Mouse (Mus musculus): ENCODE measurements around the gene Olfr478. TPM values are rescaled to one million over a fixed set of nuclear protein-coding genes. Genes with fewer than 3 reads are reported as not detected.
"Not testable (repeated sequence)": the region's sequence is repeated elsewhere in the genome, so short reads cannot be mapped to it uniquely, and the experiment has no call there.

Olfr478 gene
- polyA plus RNA-seq (2014; fragmentation: Nextera tagmentation; extraction: Ambion mirVana) = not detected in 2 replicates

- WGBS = 58% methylated on average over 3 of the region's 3 CpGs
- H3K27ac ChIP-seq (replicated peaks in 1 of 2; ENCODE audit: control insufficient read depth in 1 of 2, insufficient read depth in 1 of 2, low read depth in 2 of 2, low read length in 2 of 2) = no peak within 1 kb of the TSS
- no peak within 1 kb of the TSS for H3K4me2 ChIP-seq (ENCODE audit: low read length)
- H3K9ac ChIP-seq (ENCODE audit: low read length) = no peak within 1 kb of the TSS
- H3K27me3 ChIP-seq (ENCODE audit: control insufficient read depth, insufficient read depth, low read length) = no peaks in the 10 kb centered on the region
- no peaks in the 10 kb centered on the region for H3K36me3 ChIP-seq (ENCODE audit: control insufficient read depth, insufficient read depth, low read length)
- H3K4me3 ChIP-seq (ENCODE audit: control insufficient read depth in 1 of 2, insufficient read depth in 1 of 2, low read depth in 1 of 2, low read length in 2 of 2) = no peak within 1 kb of the TSS
- no peak for ATAC-seq (ENCODE audit: insufficient number of reproducible peaks, insufficient read depth, low FRiP score, low read depth)
- no peaks in the 10 kb centered on the region; the same call in 1 of the 2 replicates for H3K9me3 ChIP-seq (ENCODE audit: control insufficient read depth, low read length)
- H3K4me1 ChIP-seq (ENCODE audit: control insufficient read depth in 2 of 2, insufficient read depth in 2 of 2, low read length in 2 of 2) = no peaks in the 10 kb centered on the region
Measured at GRCm38 (mm10) chr7:108033889-108034288, at the start of gene Olfr478. Gene Olfr478 (minus strand): TSS chr7:108033989.

- no peaks in the 10 kb centered on the region for H3K27me3 ChIP-seq (ENCODE audit: control insufficient read depth, insufficient read depth, low read length)
- H3K4me3 ChIP-seq (ENCODE audit: control insufficient read depth in 1 of 2, insufficient read depth in 1 of 2, low read depth in 1 of 2, low read length in 2 of 2) = no peak within 1 kb of the TSS
- H3K27ac ChIP-seq (replicated peaks in 1 of 2; ENCODE audit: control insufficient read depth in 1 of 2, insufficient read depth in 1 of 2, low read depth in 2 of 2, low read length in 2 of 2) = no peak within 1 kb of the TSS
- H3K9ac ChIP-seq (ENCODE audit: low read length) = no peak within 1 kb of the TSS
- no peaks in the 10 kb centered on the region for H3K4me1 ChIP-seq (ENCODE audit: control insufficient read depth in 2 of 2, insufficient read depth in 2 of 2, low read length in 2 of 2)
- no peak within 1 kb of the TSS for H3K4me2 ChIP-seq (ENCODE audit: low read length)
- H3K9me3 ChIP-seq (ENCODE audit: control insufficient read depth, low read length) = no peaks in the 10 kb centered on the region
- H3K36me3 ChIP-seq (ENCODE audit: control insufficient read depth, insufficient read depth, low read length) = no peaks in the 10 kb centered on the region
- no peak for ATAC-seq (ENCODE audit: insufficient number of reproducible peaks, insufficient read depth, low FRiP score, low read depth)
Measured at GRCm38 (mm10) chr7:108079555-108079954, 45.8 kb upstream of the Olfr478 start, which contains the start of gene Olfr481. Gene Olfr481 (plus strand): TSS chr7:108079855.

DNA sequence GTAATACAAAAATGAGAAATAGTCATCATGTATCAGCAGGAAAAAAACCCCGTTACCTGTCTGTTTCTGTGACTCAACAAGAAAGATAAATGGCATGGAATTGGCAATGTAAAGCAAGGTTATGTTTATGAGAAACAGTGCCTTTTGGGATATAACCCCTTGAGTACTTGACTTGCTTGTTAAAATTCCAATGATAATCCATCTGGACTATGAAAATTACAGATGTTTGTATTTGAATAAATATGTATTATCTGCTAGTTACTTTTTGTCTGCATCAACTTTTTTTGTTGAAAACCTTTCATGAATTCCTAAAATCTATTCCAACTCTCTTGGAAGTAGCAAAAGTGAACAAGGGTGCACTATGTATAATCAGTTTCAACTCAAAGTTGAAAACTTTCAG is 33.5 kb upstream of the Olfr478 start, which contains the start of gene Olfr480:
Olfr480 (minus strand) TSS at position 101 of the 400 bp plus-strand sequence.
- no peaks in the 10 kb centered on the region for H3K9me3 ChIP-seq (ENCODE audit: control insufficient read depth, low read length)
- H3K4me3 ChIP-seq (ENCODE audit: control insufficient read depth in 1 of 2, insufficient read depth in 1 of 2, low read depth in 1 of 2, low read length in 2 of 2) = no peak within 1 kb of the TSS
- H3K27ac ChIP-seq (replicated peaks in 1 of 2; ENCODE audit: control insufficient read depth in 1 of 2, insufficient read depth in 1 of 2, low read depth in 2 of 2, low read length in 2 of 2) = no peak within 1 kb of the TSS
- H3K36me3 ChIP-seq (ENCODE audit: control insufficient read depth, insufficient read depth, low read length) = no peaks in the 10 kb centered on the region
- ATAC-seq (ENCODE audit: insufficient number of reproducible peaks, insufficient read depth, low FRiP score, low read depth) = no peak
- H3K4me2 ChIP-seq (ENCODE audit: low read length) = no peak within 1 kb of the TSS
- H3K9ac ChIP-seq (ENCODE audit: low read length) = no peak within 1 kb of the TSS
- no peaks in the 10 kb centered on the region for H3K27me3 ChIP-seq (ENCODE audit: control insufficient read depth, insufficient read depth, low read length)
- 76% methylated on average over 1 of the region's 1 CpGs for WGBS
- H3K4me1 ChIP-seq (ENCODE audit: control insufficient read depth in 2 of 2, insufficient read depth in 2 of 2, low read length in 2 of 2) = no peaks in the 10 kb centered on the region

DNA sequence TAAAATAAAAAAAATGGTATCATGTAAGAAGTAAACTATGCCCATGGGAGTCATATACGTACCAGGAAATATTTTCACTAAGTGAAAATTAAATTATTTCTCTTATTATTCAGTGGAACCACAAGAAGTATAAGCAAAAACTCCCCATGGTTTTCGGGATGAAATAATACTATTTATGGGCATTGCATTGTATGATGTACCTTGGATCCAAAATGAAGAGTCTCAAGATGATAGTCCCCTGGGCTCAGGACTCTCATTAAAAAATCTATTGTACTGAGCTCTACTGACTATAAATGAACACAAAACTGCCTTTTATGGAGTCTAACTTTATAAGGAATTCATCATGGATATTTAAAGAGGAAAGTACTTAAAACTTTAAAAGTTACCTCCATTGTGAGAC is 16.6 kb upstream of the Olfr478 start, which contains the start of gene Olfr479:
Olfr479 (plus strand) TSS at position 301 of the 400 bp plus-strand sequence.
- WGBS = 70% methylated on average over 2 of the region's 2 CpGs

DNA sequence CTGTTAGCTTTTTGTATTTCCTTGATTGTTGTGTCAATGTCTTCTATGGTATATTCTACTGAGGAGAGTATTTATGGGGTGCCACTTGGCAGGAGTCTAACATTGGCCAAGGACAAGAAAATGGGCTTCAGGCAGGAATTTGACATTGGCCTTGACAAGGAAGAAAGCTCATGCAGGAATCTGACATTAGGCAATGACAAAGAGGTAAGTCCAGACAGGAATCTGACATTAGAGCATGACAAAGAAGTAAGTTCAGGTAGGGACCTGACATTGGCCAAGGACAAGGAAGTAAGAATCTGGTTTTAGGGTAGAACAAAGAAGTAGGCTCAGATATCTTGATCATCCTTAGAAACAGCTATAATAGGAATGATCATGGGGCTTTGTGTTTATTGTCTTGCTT is 19.5 kb downstream of the Olfr478 start:
- H3K9me3 ChIP-seq (ENCODE audit: control insufficient read depth, low read length); ATAC-seq (ENCODE audit: insufficient number of reproducible peaks, insufficient read depth, low FRiP score, low read depth); H3K27ac ChIP-seq (replicated peaks in 1 of 2; ENCODE audit: control insufficient read depth in 1 of 2, insufficient read depth in 1 of 2, low read depth in 2 of 2, low read length in 2 of 2); H3K4me1 ChIP-seq (ENCODE audit: control insufficient read depth in 2 of 2, insufficient read depth in 2 of 2, low read length in 2 of 2); H3K4me2 ChIP-seq (ENCODE audit: low read length); H3K27me3 ChIP-seq (ENCODE audit: control insufficient read depth, insufficient read depth, low read length); H3K36me3 ChIP-seq (ENCODE audit: control insufficient read depth, insufficient read depth, low read length); H3K4me3 ChIP-seq (ENCODE audit: control insufficient read depth in 1 of 2, insufficient read depth in 1 of 2, low read depth in 1 of 2, low read length in 2 of 2); H3K9ac ChIP-seq (ENCODE audit: low read length): not testable (repeated sequence)

More for the DNA sequence above, 16.6 kb upstream of the Olfr478 start, which contains the start of gene Olfr479:
- Histone ChIP-seq H3K4me3 (ENCODE audit: control insufficient read depth in 1 of 2, insufficient read depth in 1 of 2, low read depth in 1 of 2, low read length in 2 of 2) (no peak within 1 kb of the TSS), H3K27me3 (ENCODE audit: control insufficient read depth, insufficient read depth, low read length) (no peaks in the 10 kb centered on the region), H3K27ac (replicated peaks in 1 of 2; ENCODE audit: control insufficient read depth in 1 of 2, insufficient read depth in 1 of 2, low read depth in 2 of 2, low read length in 2 of 2) (no peak within 1 kb of the TSS), H3K36me3 (ENCODE audit: control insufficient read depth, insufficient read depth, low read length) (no peaks in the 10 kb centered on the region), H3K9me3 (ENCODE audit: control insufficient read depth, low read length) (no peaks in the 10 kb centered on the region), H3K4me2 (ENCODE audit: low read length) (no peak within 1 kb of the TSS), H3K9ac (ENCODE audit: low read length) (no peak within 1 kb of the TSS), H3K4me1 (ENCODE audit: control insufficient read depth in 2 of 2, insufficient read depth in 2 of 2, low read length in 2 of 2) (no peaks in the 10 kb centered on the region)
- no peak for ATAC-seq (ENCODE audit: insufficient number of reproducible peaks, insufficient read depth, low FRiP score, low read depth)

GRCm38 (mm10) chr7:107986393-107986792 is 47.4 kb downstream of the Olfr478 start, which contains the start of gene Olfr477:
Gene Olfr477 (plus strand): TSS chr7:107986693.
- Histone ChIP-seq H3K4me3 (ENCODE audit: control insufficient read depth in 1 of 2, insufficient read depth in 1 of 2, low read depth in 1 of 2, low read length in 2 of 2) (no peak within 1 kb of the TSS), H3K4me2 (ENCODE audit: low read length) (no peak within 1 kb of the TSS), H3K36me3 (ENCODE audit: control insufficient read depth, insufficient read depth, low read length) (no peaks in the 10 kb centered on the region), H3K27ac (replicated peaks in 1 of 2; ENCODE audit: control insufficient read depth in 1 of 2, insufficient read depth in 1 of 2, low read depth in 2 of 2, low read length in 2 of 2) (no peak within 1 kb of the TSS), H3K9ac (ENCODE audit: low read length) (no peak within 1 kb of the TSS), H3K4me1 (ENCODE audit: control insufficient read depth in 2 of 2, insufficient read depth in 2 of 2, low read length in 2 of 2) (no peaks in the 10 kb centered on the region), H3K27me3 (ENCODE audit: control insufficient read depth, insufficient read depth, low read length) (no peaks in the 10 kb centered on the region), H3K9me3 (ENCODE audit: control insufficient read depth, low read length) (no peaks in the 10 kb centered on the region)
- WGBS = 67% methylated on average over 2 of the region's 2 CpGs
- no peak for ATAC-seq (ENCODE audit: insufficient number of reproducible peaks, insufficient read depth, low FRiP score, low read depth)

Other genes starting within 250 kb of the Olfr478 start
- not detected in 2 replicates for gene Ovch2, start 232.8 kb downstream of the Olfr478 start, polyA plus RNA-seq (2014; fragmentation: Nextera tagmentation; extraction: Ambion mirVana)
- not detected in 2 replicates for gene Olfr467, start 221.7 kb downstream of the Olfr478 start, polyA plus RNA-seq (2014; fragmentation: Nextera tagmentation; extraction: Ambion mirVana)
- gene Olfr469, start 208.4 kb downstream of the Olfr478 start, polyA plus RNA-seq (2014; fragmentation: Nextera tagmentation; extraction: Ambion mirVana) = not detected in 2 replicates
- not detected in 2 replicates for gene Olfr470, start 186.5 kb downstream of the Olfr478 start, polyA plus RNA-seq (2014; fragmentation: Nextera tagmentation; extraction: Ambion mirVana)
- gene Olfr472, start 136.1 kb downstream of the Olfr478 start, polyA plus RNA-seq (2014; fragmentation: Nextera tagmentation; extraction: Ambion mirVana) = not detected in 2 replicates
- not detected in 2 replicates for gene Olfr473, start 103.5 kb downstream of the Olfr478 start, polyA plus RNA-seq (2014; fragmentation: Nextera tagmentation; extraction: Ambion mirVana)
- gene Olfr474, start 79.3 kb downstream of the Olfr478 start, polyA plus RNA-seq (2014; fragmentation: Nextera tagmentation; extraction: Ambion mirVana) = not detected in 2 replicates
- not detected in 2 replicates for gene Olfr476, start 69.2 kb downstream of the Olfr478 start, polyA plus RNA-seq (2014; fragmentation: Nextera tagmentation; extraction: Ambion mirVana)
- not detected in 2 replicates for gene Olfr477, start 47.3 kb downstream of the Olfr478 start, polyA plus RNA-seq (2014; fragmentation: Nextera tagmentation; extraction: Ambion mirVana)
- gene Olfr479, start 16.7 kb upstream of the Olfr478 start, polyA plus RNA-seq (2014; fragmentation: Nextera tagmentation; extraction: Ambion mirVana) = not detected in 2 replicates
- not detected in 2 replicates for gene Olfr480, start 33.4 kb upstream of the Olfr478 start, polyA plus RNA-seq (2014; fragmentation: Nextera tagmentation; extraction: Ambion mirVana)
- not detected in 2 replicates for gene Olfr481, start 45.9 kb upstream of the Olfr478 start, polyA plus RNA-seq (2014; fragmentation: Nextera tagmentation; extraction: Ambion mirVana)
- gene Olfr482, start 63.6 kb upstream of the Olfr478 start, polyA plus RNA-seq (2014; fragmentation: Nextera tagmentation; extraction: Ambion mirVana) = 0.09 TPM in 1 of 2 replicates, not detected in the other
- gene Olfr483, start 66.9 kb upstream of the Olfr478 start, polyA plus RNA-seq (2014; fragmentation: Nextera tagmentation; extraction: Ambion mirVana) = not detected in 2 replicates
- not detected in 2 replicates for gene Olfr484, start 93.5 kb upstream of the Olfr478 start, polyA plus RNA-seq (2014; fragmentation: Nextera tagmentation; extraction: Ambion mirVana)
- gene Olfr485, start 125.9 kb upstream of the Olfr478 start, polyA plus RNA-seq (2014; fragmentation: Nextera tagmentation; extraction: Ambion mirVana) = not detected in 2 replicates
- not detected in 2 replicates for gene Olfr486, start 138.8 kb upstream of the Olfr478 start, polyA plus RNA-seq (2014; fragmentation: Nextera tagmentation; extraction: Ambion mirVana)
- not detected in 2 replicates for gene Olfr487, start 180.6 kb upstream of the Olfr478 start, polyA plus RNA-seq (2014; fragmentation: Nextera tagmentation; extraction: Ambion mirVana)
- gene Olfr488, start 224.4 kb upstream of the Olfr478 start, polyA plus RNA-seq (2014; fragmentation: Nextera tagmentation; extraction: Ambion mirVana) = not detected in 2 replicates

Measured in heart, embryonic 14.5 days (tissue).